In genomic region chr2:31314007-31314465, GRCm38 (mm10) we compare ENCODE assay signal across 7 mouse cellular contexts. TPM values are rescaled to one million over a fixed set of nuclear protein-coding genes. Genes with fewer than 3 reads are reported as not detected.
A peak's percentile ranks its signal among the peaks of the same experiment; 100 is the strongest.
DNase-seq lines count a peak whose midpoint lies in the region; ATAC-seq and TF ChIP-seq lines count a peak whose summit lies in the region.

TSS of gene Hmcn2 (plus strand) at chr2:31314415.

- H3K9me3 ChIP-seq in embryonic facial prominence, embryonic 14.5 days (ENCODE audit: control insufficient read depth, low read length): no peaks in the 10 kb centered on the region
- no peaks in the 10 kb centered on the region for H3K9me3 ChIP-seq in heart, postnatal 0 days (replicated peaks; ENCODE audit: control insufficient read depth, low read length)
- no peaks in the 10 kb centered on the region for H3K9me3 ChIP-seq in midbrain, embryonic 11.5 days (ENCODE audit: control insufficient read depth, low read length)

- no peak for ATAC-seq in embryonic facial prominence, embryonic 14.5 days (ENCODE audit: low read depth)
- no peak for ATAC-seq in heart, postnatal 0 days (ENCODE audit: insufficient read depth, low read depth)
- no peak for ATAC-seq in midbrain, embryonic 11.5 days (ENCODE audit: low FRiP score)

- no peak for TF ChIP-seq CTCF in heart, postnatal 0 days (IDR thresholded peaks at IDR 0.05; ENCODE audit: low read depth)

- peak within 1 kb of the TSS; percentile 14; the same call in 1 of the 2 replicates for H3K9ac ChIP-seq in embryonic facial prominence, embryonic 14.5 days (ENCODE audit: low read depth, low read length)
- H3K9ac ChIP-seq in heart, postnatal 0 days (replicated peaks; ENCODE audit: low read depth, low read length): no peak within 1 kb of the TSS
- H3K9ac ChIP-seq in midbrain, embryonic 11.5 days (ENCODE audit: low read length): no peak within 1 kb of the TSS

- no peak within 1 kb of the TSS for H3K27ac ChIP-seq in brown adipose tissue, adult 24 weeks (replicated peaks; ENCODE audit: low read depth, low read length)
- H3K27ac ChIP-seq in embryonic facial prominence, embryonic 14.5 days (replicated peaks; ENCODE audit: low read depth, low read length): no peak within 1 kb of the TSS
- H3K27ac ChIP-seq in heart, postnatal 0 days (ENCODE audit: low read depth): no peak within 1 kb of the TSS
- no peak within 1 kb of the TSS for H3K27ac ChIP-seq in midbrain, embryonic 11.5 days (ENCODE audit: low read depth, low read length)

- peak within 1 kb of the TSS; percentile 45 for H3K4me2 ChIP-seq in embryonic facial prominence, embryonic 14.5 days (ENCODE audit: low read depth, low read length)
- peak within 1 kb of the TSS; percentile 49 for H3K4me2 ChIP-seq in heart, postnatal 0 days (ENCODE audit: low read depth, low read length)
- peak within 1 kb of the TSS; percentile 21; the same call in 1 of the 2 replicates for H3K4me2 ChIP-seq in midbrain, embryonic 11.5 days

- no peaks in the 10 kb centered on the region for H3K36me3 ChIP-seq in embryonic facial prominence, embryonic 14.5 days (ENCODE audit: control insufficient read depth, insufficient read depth, low read length)
- no peaks in the 10 kb centered on the region for H3K36me3 ChIP-seq in heart, postnatal 0 days (replicated peaks; ENCODE audit: control insufficient read depth, insufficient read depth, low read length)
- no peaks in the 10 kb centered on the region for H3K36me3 ChIP-seq in midbrain, embryonic 11.5 days (ENCODE audit: control insufficient read depth, insufficient read depth, low read length)

- TF ChIP-seq EP300 in heart, postnatal 0 days (IDR thresholded peaks at IDR 0.05; ENCODE audit: low read depth): no peak

- no peaks in the 10 kb centered on the region for H3K4me1 ChIP-seq in brown adipose tissue, adult 24 weeks (ENCODE audit: control insufficient read depth, insufficient read depth, insufficient read length, low read length)
- H3K4me1 ChIP-seq in embryonic facial prominence, embryonic 14.5 days (ENCODE audit: control insufficient read depth, insufficient read depth, low read length): no peaks in the 10 kb centered on the region
- no peaks in the 10 kb centered on the region for H3K4me1 ChIP-seq in heart, postnatal 0 days (ENCODE audit: control insufficient read depth, insufficient read depth)
- H3K4me1 ChIP-seq in midbrain, embryonic 11.5 days (ENCODE audit: control insufficient read depth, insufficient read depth, low read length): no peaks in the 10 kb centered on the region

- H3K27me3 ChIP-seq in embryonic facial prominence, embryonic 14.5 days (replicated peaks; ENCODE audit: control insufficient read depth, insufficient read depth, low read length): peaks cover 61% of the 10 kb centered on the region
- peaks cover 49% of the 10 kb centered on the region for H3K27me3 ChIP-seq in heart, postnatal 0 days (ENCODE audit: control insufficient read depth, insufficient read depth, low read length)
- H3K27me3 ChIP-seq in midbrain, embryonic 11.5 days (ENCODE audit: control insufficient read depth, insufficient read depth, low read length): peaks cover 45% of the 10 kb centered on the region

- H3K4me3 ChIP-seq in brown adipose tissue, adult 24 weeks (ENCODE audit: insufficient read depth, low read depth, low read length): peak within 1 kb of the TSS; percentile 30; the same call in 1 of the 2 replicates
- peak within 1 kb of the TSS; percentile 26 for H3K4me3 ChIP-seq in embryonic facial prominence, embryonic 14.5 days (ENCODE audit: low read depth, low read length)
- peak within 1 kb of the TSS; percentile 24 for H3K4me3 ChIP-seq in heart, postnatal 0 days (ENCODE audit: low read depth, low read length)
- 0 out of 2 replicates have a peak within 1 kb of the TSS, but pooled peaks have one; percentile 9 for H3K4me3 ChIP-seq in midbrain, embryonic 11.5 days (ENCODE audit: low read depth, low read length)

- WGBS in embryonic facial prominence, embryonic 14.5 days: 5% methylated on average over 18 of the region's 33 CpGs
- 2% methylated on average over 32 of the region's 33 CpGs for WGBS in heart, postnatal 0 days
- 1% methylated on average over 33 of the region's 33 CpGs for WGBS in midbrain, embryonic 11.5 days

- no peak for DNase-seq in embryonic facial prominence, embryonic 14.5 days (ENCODE audit: low spot score)
- no peak for DNase-seq in heart, postnatal 0 days (ENCODE audit: low spot score)
- DNase-seq in midbrain, embryonic 11.5 days (ENCODE audit: low spot score, missing footprints): peak; percentile 72
- DNase-seq in MN1 (ENCODE audit: low spot score): no peak
- DNase-seq in cerebellum, adult 9-11 months: no peak
- no peak for DNase-seq in left cerebral cortex, adult 18-20 months (ENCODE audit: low spot score in 2 of 2)

RNA-seq across cellular contexts. Expression of gene Hmcn2, which starts in this region (rescaled TPM):
- 3.3 and 5.4 TPM in 2 replicates for polyA plus RNA-seq in brown adipose tissue, adult 24 weeks (2012; ENCODE audit: insufficient read depth, insufficient read length, missing spikeins)
- polyA plus RNA-seq in embryonic facial prominence, embryonic 14.5 days (2014; fragmentation: Nextera tagmentation; extraction: Ambion mirVana): 1.0 TPM in 2 replicates
- 0.35 and 3.1 TPM in 2 replicates for total RNA-seq in heart, postnatal 0 days (2014; rRNA removed; ENCODE audit: low replicate concordance)
- 0.67 and 0.77 TPM in 2 replicates for polyA plus RNA-seq in heart, postnatal 0 days (2015; fragmentation: Nextera tagmentation; extraction: Ambion mirVana)
- polyA plus RNA-seq in midbrain, embryonic 11.5 days (2014; fragmentation: Nextera tagmentation; extraction: Ambion mirVana): 0.10 TPM in 1 of 2 replicates, not detected in the other
- total RNA-seq in left cerebral cortex, adult 18-20 months (2021): under 1 TPM; 0.30 to 0.73 TPM

Comparison
In these comparisons a context has a peak if more than half of its experiments do, and no peak if none do; other contexts are left out.
1. Peak in DNase-seq, H3K4me3 ChIP-seq and H3K4me2 ChIP-seq in midbrain, embryonic 11.5 days; RNA of the gene not detected or under 1 TPM.